In genomic region chr13:93137098-93137497, GRCm38 (mm10) we compare ENCODE assay signal across 15 mouse cellular contexts. TPM values are rescaled to one million over a fixed set of nuclear protein-coding genes. Genes with fewer than 3 reads are reported as not detected.
DNase-seq lines count a peak whose midpoint lies in the region.
"Had no signal": no experiment of that assay in that cellular context is flagged by ENCODE, and none has a peak within 500 bp of the region (broad histone marks: within the 10 kb centered on the region; RNA-seq: fewer than 3 reads in every experiment).

No protein-coding gene starts in this region.

- intact Hi-C loops in heart, postnatal 25 days (cut with DNase I): no loop called here
- intact Hi-C loops in left cerebral cortex, postnatal 10 days (cut with DNase I): no loop called here

- peak; percentile 27 to 47 for DNase-seq in heart, adult 18-20 months
- no peak for DNase-seq in heart, postnatal 25 days (ENCODE audit: low spot score)
- peak; percentile 35 for DNase-seq in cerebellum, adult 11 months
- peak; percentile 57 to 61 for DNase-seq in cerebellum, adult 18-20 months
- peak; percentile 70 to 80 for DNase-seq in cerebellum, postnatal 25 days
- no peak for DNase-seq in urinary bladder, postnatal 14 days (ENCODE audit: low spot score)
- no peak for DNase-seq in left cerebral cortex, postnatal 10 days (ENCODE audit: extremely low spot score in 1 of 2, low spot score in 2 of 2)
- DNase-seq: embryo, embryonic 11 days; kidney, adult 9 months; kidney, postnatal 25 days; layer of hippocampus, adult 9-11 months; liver, postnatal 0 days; lung, postnatal 10 days; thymus, postnatal 4 days had no signal

RNA-seq across cellular contexts. Expression of gene Cmya5, which starts 7.4 kb away (rescaled TPM):
- 100 to 1,000 TPM; 336 to 366 TPM for total RNA-seq in heart, adult 18-20 months (2021)
- total RNA-seq in heart, postnatal 25 days (2021): 100 to 1,000 TPM; 286 to 303 TPM
- total RNA-seq in left cerebral cortex, postnatal 10 days (2021): 1 to 10 TPM; 1.4 to 2.0 TPM
- total RNA-seq: megakaryocyte progenitor cell, adult 5-6 weeks had no signal

RNA-seq across cellular contexts. Expression of gene Tent2, which starts 55.1 kb away (rescaled TPM):
- total RNA-seq in heart, adult 18-20 months (2021): 10 to 100 TPM; 13.5 to 14.8 TPM
- total RNA-seq in heart, postnatal 25 days (2021): 10 to 100 TPM; 12.0 to 12.3 TPM
- 10 to 100 TPM; 24.9 to 28.8 TPM for total RNA-seq in left cerebral cortex, postnatal 10 days (2021)

Comparison
In these comparisons a context has a peak if more than half of its experiments do, and no peak if none do; other contexts are left out.
1. DNase-seq: peak in heart, adult 18-20 months (2 of 2), cerebellum, adult 11 months (single experiment), cerebellum, adult 18-20 months (2 of 2) and cerebellum, postnatal 25 days (2 of 2); none in heart, postnatal 25 days (single experiment), urinary bladder, postnatal 14 days (single experiment) and left cerebral cortex, postnatal 10 days (0 of 2).
2. RNA of gene Cmya5, which starts 7.4 kb away (total RNA-seq): 336 to 366 TPM in heart, adult 18-20 months and 286 to 303 TPM in heart, postnatal 25 days; 1.4 to 2.0 TPM in left cerebral cortex, postnatal 10 days; every median in the first group is over 10 times any median in the second.